Mouse (Mus musculus) left cerebral cortex, postnatal 4 days (tissue): Measurements from ENCODE around the gene Sh3d19. TPM values are rescaled to one million over a fixed set of nuclear protein-coding genes. Genes with fewer than 3 reads are reported as not detected.
A peak's percentile ranks its signal among the peaks of the same experiment; 100 is the strongest.

Source experiments
- DNase-seq: peaks from one replicate; pipeline ENCODE4 v3.0.0-alpha.2; 2022
- intact Hi-C: fragments of 180-260 bp; cut with DNase I; formaldehyde crosslinking; loops from one replicate; pipeline ENCODE4 v1.15.1; 2025
- total RNA-seq, 2 experiments: library from RNA; stranded (reverse); gene quantifications; 2 replicates each; pipeline ENCODE4 v1.2.3; 2021

Sh3d19 gene
- total RNA-seq, 2 experiments from 2014 or later, result 64.4 to 72.2 TPM

DNA sequence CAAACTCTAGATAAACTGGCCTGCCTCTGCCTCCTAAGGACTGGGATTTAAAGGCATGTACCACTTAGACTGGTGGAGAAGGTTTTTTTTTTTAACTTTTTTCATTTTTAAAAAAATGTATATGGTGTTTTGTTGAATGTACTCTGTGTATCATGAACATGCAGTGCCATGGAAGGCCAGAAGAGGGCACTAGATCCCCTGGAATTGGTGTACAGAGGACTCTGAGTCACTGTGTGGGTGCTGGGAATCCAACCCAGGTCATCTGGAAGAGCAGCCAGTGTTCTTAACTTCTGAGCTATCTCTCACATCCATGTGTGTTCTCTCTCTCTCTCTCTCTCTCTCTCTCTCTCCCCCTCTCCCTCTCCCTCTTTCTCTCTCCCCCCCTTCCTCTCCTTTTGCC, 151.2 kb downstream of the Sh3d19 start:
- no peak for DNase-seq
- intact Hi-C loops, result loop anchor here (10.0 kb wide), 4 partner anchors 197 to 1507 kb away; partner anchors contain the start of gene Gatb

DNA sequence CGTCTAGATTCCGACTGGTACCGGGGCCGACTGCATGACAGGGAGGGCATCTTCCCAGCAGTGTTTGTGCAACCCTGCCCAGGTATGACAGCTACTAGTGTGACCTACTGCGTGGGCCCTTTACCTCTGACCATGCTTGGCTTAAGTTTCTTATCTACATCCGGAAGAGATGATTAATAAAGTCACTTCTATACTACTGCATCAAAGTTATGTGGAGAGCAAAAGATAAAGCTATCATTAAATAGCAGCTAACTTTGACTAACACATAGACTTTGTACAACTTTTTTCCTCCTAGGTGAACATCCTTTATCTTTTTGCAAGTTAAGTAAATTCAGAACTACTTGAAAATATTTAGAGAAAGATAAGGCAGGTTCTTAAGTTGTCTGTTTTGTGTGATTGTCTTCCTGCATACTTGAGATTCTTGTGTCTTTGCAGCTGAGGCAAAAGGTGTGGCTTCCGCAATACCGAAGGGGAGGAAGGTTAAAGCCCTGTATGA, 152.4 kb downstream of the Sh3d19 start:
- intact Hi-C loops, result loop anchor here (10.0 kb wide), 4 partner anchors 198 to 1508 kb away; partner anchors contain the start of gene Gatb
- no peak for DNase-seq

DNA sequence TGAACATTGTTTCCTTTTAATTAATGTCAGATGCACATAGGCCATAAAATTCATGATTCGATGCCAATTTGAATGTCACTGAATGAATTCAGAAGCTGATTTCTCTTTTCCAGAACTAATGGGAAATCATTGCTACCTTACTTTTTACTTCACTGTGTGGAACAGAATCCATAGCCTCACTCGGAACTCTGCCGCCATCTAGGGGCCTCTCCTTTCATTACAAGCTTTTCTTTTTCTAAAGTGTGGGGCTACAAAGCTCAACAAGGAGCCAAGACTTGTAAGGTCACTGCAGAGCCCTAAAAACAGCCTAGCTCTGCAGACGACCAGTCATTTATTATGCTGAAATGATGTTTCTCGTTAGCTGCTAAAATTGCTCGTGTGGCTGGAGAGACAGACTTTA, 158.8 kb downstream of the Sh3d19 start:
- intact Hi-C loops, result loop anchor here (10.0 kb wide), 5 partner anchors 205 to 1515 kb away; partner anchors contain the start of gene Gatb
- DNase-seq, result peak; percentile 59

DNA sequence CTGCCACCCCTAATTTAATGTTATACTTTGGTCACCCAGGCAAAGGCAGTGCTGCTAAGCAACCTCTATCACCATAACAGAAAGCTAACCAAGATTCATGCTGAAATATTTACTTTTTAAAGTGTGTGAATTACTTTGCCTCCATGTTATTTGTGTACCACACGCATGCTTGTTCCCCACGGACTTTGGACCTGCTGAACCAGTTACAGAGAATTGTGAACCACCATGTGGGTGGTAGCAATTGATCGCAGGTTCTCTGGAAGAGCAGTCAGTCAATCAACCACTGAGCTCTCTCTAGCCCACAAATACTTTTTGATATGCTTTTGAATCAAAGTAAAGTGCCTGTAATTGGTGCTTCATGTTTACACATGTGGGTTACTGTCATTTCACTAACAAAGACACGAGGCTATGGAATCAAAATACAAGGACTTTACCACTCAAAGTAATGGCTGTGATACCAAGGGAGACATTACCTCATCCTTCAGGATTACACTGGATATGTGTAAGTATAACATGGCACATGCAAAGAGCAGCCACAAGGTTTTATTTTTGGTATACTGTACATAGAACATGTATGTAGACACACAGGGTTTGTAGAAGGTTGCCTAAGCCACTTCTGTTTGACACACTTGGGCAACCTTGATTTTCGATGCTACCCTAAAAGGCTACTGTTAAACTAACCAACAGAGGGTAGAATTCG, 164.2 kb downstream of the Sh3d19 start:
- no peak for DNase-seq
- intact Hi-C loops, result loop anchor here (10.0 kb wide), 1 partner anchor 1200 kb away; no protein-coding TSS in a partner anchor

DNA sequence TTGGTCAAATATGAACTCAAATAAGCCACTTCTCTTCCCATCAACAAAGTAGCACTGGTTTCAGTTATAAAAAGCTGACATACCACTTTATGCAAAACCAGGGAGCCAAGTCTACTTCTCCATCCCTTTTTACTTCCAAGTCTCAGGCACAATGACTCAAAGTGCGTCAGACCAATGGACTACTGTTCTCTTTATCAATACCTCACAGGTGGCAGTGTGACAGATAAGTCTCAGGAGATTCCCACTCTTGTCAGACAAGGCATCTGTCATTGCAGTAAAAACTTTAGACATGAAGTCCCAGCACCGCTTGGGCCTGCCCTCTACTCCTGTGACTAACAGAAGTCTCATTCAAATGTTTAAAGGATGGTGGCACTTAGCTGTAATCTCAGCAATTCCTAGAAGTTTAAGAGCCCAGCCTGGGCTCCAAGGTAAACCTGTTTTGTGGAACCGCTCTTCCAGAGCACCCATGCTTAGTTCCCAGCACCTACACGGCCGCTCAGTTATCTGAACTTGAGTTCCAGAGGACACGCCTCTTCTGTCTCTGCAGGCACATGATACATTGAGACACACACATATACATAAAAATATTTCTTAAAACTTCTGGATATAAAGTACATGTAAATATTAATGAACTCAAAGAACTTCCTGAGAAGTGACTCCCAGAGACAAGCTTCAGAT, 165.1 kb downstream of the Sh3d19 start:
- no peak for DNase-seq
- intact Hi-C loops, result loop anchor here (10.0 kb wide), 1 partner anchor 1201 kb away; no protein-coding TSS in a partner anchor

DNA sequence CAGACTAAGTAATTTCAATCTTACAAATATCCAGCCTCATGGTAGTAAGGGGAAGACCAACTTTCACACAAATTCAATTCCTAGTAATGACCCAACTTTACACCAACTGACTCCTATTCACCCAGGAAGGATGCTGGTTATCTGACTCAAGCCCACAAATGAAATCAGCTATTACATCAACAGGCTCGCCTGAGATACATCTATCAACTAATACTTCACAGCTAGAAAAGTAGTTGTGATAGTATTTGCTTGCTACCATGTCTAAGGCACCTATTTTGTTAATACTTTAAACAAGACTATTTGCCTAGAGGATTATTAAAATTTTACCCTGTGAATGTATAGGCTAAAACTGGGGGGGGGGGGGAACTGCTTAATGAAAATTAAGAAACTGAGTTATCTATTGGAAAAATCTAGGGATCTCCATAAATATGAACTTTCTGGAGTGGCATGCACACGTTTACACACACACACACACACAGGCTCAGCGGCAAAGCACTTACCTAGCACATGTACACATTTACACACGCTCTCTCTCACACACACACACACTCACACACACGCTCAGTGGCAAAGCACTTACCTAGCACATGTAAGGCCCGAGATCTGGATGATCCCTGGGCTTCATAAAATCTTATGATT, 166.1 kb downstream of the Sh3d19 start:
- intact Hi-C loops, result loop anchor here (10.0 kb wide), 1 partner anchor 1202 kb away; no protein-coding TSS in a partner anchor
- DNase-seq, result no peak

DNA sequence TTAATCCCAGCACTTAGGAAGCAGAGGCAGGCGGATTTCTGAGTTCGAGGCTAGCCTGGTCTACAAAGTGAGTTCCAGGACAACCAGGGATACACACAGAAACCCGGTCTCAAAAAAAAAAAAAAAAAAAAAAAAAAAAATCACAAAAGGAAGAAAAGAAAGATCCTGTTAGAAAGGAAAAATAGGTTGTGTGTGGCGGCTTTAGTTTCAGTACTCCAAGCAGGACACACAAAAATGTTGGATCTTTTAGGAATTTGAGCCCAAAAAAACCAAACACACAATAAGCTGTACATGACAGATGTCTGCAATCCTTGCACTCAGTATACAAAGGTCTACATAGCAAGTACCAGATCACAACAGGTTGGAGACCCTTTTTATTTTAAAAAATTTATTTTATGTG, 168.8 kb downstream of the Sh3d19 start:
- intact Hi-C loops, result loop anchor here (10.0 kb wide), 1 partner anchor 1205 kb away; no protein-coding TSS in a partner anchor
- DNase-seq, result no peak

DNA sequence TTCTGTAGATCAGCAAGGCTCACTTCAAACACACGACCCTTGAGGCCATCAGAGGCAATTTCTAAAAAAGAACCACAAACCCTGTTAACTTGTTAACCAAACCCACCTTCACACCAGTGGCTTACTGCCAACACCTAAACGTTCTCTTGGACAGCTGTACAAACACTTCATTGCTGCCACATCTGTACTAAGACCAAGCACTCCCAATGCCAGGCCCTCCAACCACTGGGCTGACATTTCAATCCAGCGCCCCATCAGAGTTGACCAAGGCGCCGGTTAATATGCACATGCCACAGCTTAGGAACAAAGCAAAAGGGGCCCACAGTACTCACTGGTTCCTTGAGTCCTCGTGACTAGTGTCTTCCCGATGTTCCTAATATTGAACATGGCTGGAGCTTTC, 170.5 kb downstream of the Sh3d19 start:
- DNase-seq, result peak; percentile 6
- intact Hi-C loops, result no loop called here

DNA sequence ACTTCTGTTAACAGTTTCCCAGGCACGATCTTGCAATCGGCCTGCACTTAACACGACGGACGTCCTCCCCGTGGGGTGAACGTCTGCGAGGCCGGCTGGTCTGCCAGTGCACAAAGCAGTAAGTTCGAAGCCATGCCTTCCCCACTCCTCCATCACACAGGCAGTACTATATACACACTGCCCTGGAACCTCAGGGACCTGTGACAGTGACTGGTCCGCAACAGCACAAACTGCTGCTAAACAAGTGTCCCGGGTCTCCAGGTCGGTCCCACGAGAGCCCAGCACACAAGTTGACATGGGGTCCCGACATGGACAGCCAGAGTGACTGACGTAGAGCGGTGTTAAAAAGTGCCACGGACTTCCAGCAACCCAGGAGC, 171.0 kb downstream of the Sh3d19 start:
- peak; percentile 23 for DNase-seq
- intact Hi-C loops, result no loop called here

DNA sequence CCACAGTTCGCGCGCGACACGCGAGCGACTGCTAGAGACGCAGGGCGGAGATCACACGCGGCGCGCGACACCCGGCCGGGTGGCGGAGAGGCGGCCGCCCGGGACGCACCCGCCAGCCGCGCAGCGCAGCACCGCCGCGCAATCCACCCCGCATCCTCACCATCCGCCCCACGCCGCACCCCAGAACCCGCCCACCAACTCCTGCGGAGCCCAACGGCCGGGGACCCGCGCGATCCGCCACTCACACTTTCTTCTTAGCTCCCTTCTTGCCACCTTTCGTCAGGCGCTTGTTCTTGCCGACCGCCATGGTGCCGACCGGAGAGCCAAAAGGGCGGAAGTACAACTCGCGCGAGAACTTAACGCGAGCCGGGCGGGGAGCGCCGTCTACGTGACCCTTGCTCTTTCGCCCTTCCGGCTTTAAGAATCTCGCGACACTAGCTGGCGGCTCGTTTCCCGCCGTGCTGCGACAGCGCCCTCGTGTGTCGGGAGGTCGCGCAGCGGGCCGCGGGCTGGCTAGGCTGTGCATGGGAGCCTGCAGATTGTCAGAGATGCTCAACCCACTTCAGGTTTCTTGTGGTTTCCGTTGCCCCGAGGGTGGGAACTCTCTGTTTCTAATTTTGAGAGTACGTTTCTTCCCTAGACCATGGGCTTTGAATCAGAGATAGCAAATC, 171.5 kb downstream of the Sh3d19 start, which contains the start of gene Rps3a1:
Gene Rps3a1 (minus strand): TSS at position 440 of the 671 bp plus-strand sequence.
- peak; percentile 98 for DNase-seq
- intact Hi-C loops, result no loop called here

DNA sequence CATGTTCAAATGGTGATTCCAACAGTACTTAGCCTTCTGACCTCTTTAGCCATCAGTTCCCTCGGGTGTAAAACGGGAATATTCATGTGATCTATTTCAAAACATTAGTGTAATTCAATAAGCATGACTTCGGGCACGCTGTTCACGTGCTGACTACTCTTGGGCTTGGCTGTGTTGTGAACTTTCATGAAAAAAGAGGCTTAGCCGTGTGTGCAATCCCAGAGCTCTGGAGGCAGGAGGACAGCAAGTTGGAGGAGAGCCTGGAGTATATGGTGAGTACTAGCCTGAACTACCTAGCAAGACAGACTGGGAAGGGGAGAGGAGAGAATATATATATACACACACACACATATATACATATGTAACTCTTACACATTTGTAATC, 172.0 kb downstream of the Sh3d19 start:
- intact Hi-C loops, result no loop called here
- no peak for DNase-seq

DNA sequence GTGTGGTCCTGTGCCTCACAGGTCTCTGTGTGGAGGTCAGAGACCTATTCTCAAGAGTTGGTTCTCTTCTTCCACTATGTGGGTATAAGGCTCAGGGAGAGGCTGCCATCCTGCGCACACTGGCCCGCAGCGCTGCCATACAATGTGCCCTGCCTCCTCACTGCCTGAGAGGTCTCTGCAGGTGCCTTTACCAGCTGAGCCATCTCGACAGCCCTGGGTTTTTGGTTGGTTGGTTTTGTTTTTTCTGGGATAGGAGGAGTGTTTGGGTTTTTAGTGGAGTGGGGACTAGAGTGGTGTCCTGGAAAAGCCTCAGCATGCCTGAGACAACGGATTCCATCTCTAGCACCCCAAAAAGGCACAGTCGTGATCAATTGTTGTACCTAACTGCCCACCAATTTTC, 172.4 kb downstream of the Sh3d19 start:
- DNase-seq, result no peak
- intact Hi-C loops, result no loop called here

DNA sequence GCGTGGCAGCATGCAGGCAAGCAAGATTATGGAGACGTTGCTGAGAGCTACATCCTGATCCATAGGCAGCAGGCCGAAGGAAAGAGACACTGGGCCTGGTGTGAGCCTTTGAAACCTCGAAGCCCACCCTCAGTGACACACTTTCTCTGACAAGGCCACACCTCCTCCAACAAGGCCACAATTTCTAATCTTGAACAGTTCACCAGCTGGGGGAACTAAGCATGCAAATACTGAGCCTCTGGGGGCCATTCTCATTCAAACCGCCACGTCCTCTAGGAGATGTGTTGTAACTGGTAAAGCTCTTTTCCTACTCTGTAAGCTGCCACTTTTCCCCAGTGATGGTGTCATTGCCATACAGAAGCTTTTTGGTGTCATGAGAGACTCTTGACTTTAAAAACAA, 178.2 kb downstream of the Sh3d19 start:
- DNase-seq, result no peak
- intact Hi-C loops, result no loop called here

DNA sequence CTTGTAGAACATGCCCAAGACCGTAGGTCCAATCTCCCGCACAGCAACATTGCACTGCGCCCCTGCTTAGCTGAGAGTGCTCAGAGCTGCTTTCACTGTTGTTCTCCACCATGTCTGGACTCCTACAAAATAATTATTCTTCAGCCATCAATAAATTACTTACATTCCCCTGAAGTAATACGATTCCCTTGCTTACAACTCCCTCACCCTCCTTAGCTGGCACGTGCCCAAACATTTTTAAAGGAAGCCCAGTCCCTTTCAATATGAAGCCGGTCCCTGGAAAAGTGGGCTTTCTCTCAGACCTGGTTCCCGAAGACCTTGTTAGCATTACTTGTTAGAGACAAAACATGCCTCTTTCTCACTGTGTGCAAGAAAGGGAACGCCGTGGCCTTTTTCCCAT, 178.6 kb downstream of the Sh3d19 start:
- DNase-seq, result no peak
- intact Hi-C loops, result no loop called here

DNA sequence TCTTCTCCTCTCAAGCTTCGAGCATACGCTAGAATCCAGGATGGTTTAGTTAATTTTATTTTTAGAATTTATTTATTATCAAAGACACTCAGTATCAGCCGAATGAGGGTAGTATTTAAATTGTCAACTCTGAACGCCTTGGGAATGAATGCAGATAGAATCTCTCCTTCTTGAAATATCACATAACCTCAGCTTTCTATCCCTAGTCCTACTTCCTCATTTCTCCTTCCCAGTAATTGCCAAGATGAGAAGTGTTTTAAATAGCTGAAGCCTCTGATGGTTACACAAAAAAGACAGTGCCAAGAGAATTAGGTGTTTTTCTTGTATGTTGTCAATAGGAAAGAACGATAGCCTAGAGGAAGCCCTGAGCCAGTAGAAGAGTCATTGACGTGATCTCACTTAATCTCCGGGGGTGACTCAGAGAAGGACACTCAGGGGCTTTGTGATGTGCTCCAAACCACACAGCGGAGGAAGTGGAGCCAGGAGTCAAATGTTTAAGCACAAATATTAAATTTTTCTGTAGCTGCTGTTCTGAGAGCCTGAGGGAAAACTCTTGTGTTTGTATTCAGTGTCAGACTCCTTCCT, 198.0 kb downstream of the Sh3d19 start:
- intact Hi-C loops, result no loop called here
- DNase-seq, result no peak

DNA sequence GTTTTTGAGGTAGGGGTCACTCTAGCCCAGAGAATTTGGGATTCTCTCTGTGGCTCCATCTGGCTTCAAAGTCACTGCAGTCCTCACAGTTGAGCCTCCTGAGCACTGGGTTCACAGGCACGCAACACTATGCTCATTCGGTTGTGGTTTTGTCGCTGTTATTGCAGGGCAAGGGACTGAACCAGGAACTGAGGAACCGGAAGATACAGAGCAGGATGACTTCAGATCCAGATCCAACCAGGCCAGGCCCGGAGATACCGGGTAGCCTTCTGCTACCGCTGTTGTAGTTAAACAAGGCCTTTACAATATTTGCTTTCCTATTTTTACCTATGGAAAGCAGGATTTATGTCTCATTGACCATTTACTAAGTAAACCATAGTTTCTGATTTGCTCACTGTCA, 208.8 kb downstream of the Sh3d19 start:
- intact Hi-C loops, result no loop called here
- DNase-seq, result no peak
